Mouse (Mus musculus) embryonic facial prominence, embryonic 14.5 days (tissue): ENCODE results near the gene Qsox2. TPM values are rescaled to one million over a fixed set of nuclear protein-coding genes. Genes with fewer than 3 reads are reported as not detected.

ENCODE experiments used
- ATAC-seq: fragments of 200-750 bp; cut with Nextera tagmentation; 2 replicates; pipeline ENCODE4 v1.8.0; 2017; ENCODE audit warnings: low read depth, moderate number of reproducible peaks, moderate TSS enrichment
- DNase-seq: peaks from one replicate; pipeline ENCODE4 v3.0.0-alpha.2; 2015; ENCODE audit warnings: low spot score
- H3K27ac ChIP-seq: fragments of 300-500 bp; sonication (generic); replicated peaks from 2 replicates; pipeline ENCODE4 v1.5.1; 2014; ENCODE audit warnings: low read depth, mild to moderate bottlenecking, low read length, moderate library complexity
- H3K27me3 ChIP-seq: fragments of 300-500 bp; sonication (generic); replicated peaks from 2 replicates; pipeline ENCODE4 v1.6.1; 2014; ENCODE audit warnings: low read length; ENCODE audit not compliant: control insufficient read depth, insufficient read depth
- H3K36me3 ChIP-seq: fragments of 300-500 bp; sonication (generic); 2 replicates; pipeline ENCODE4 v1.6.1; 2014; ENCODE audit warnings: low read length, mixed read lengths; ENCODE audit not compliant: control insufficient read depth, insufficient read depth
- H3K4me1 ChIP-seq: fragments of 300-500 bp; sonication (generic); 2 replicates; pipeline ENCODE4 v1.6.1; 2014; ENCODE audit warnings: antibody characterized with exemption, low read length; ENCODE audit not compliant: control insufficient read depth, insufficient read depth
- H3K4me2 ChIP-seq: fragments of 300-500 bp; sonication (generic); 2 replicates; pipeline ENCODE4 v1.6.1; 2014; ENCODE audit warnings: low read depth, mild to moderate bottlenecking, low read length, moderate library complexity, mixed read lengths
- H3K4me3 ChIP-seq: fragments of 300-500 bp; sonication (generic); 2 replicates; pipeline ENCODE4 v1.5.1; 2014; ENCODE audit warnings: low read depth, mild to moderate bottlenecking, low read length
- H3K9ac ChIP-seq: fragments of 300-500 bp; sonication (generic); 2 replicates; pipeline ENCODE4 v1.6.1; 2014; ENCODE audit warnings: low read depth, mild to moderate bottlenecking, low read length, moderate library complexity, mixed read lengths
- H3K9me3 ChIP-seq: fragments of 300-500 bp; sonication (generic); 2 replicates; pipeline ENCODE4 v1.6.1; 2016; ENCODE audit warnings: low read length; ENCODE audit not compliant: control insufficient read depth
- WGBS: fragments of 180-500 bp; shearing (Covaris S2); extraction: QIAGEN DNeasy Blood & Tissue Kit; methylation state at CpG from one replicate; pipeline ENCODE4 v1.1.7; 2014; 5-methylcytosine and 5-hydroxymethylcytosine counted together
- polyA plus RNA-seq: library from polyadenylated mRNA; unstranded; fragments of >200 nt; fragmentation: Nextera tagmentation; extraction: Ambion mirVana; gene quantifications from 2 replicates; pipeline ENCODE4 v1.2.1, GENCODE M21; 2014

Qsox2 gene
- polyA plus RNA-seq, 1 experiment from 2014 or later = 17.2 TPM

DNA sequence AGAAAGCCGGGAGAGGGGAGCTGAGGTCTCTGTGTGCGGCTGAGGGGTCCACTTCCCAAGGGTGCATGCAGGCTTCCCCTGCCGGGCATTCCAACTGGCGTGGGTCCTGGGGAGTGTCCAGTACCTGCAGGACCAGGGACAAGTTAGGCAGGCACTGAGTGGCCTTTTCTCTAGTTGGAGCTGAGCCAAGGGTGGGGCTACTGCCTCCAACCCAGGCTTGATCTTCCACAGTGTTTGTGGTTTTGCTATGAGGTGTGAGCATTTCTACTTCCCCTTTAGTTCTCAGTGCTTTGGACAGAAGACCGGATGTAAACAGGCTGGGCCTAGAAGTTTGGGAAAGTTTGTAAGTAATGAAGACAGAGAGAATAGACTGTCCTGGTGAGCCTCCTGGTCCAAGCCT, 48.8 kb downstream of the Qsox2 start:
- no peak overlapping the region for H3K4me3 ChIP-seq
- H3K4me2 ChIP-seq = no peak overlapping the region
- ATAC-seq = no peak
- H3K4me1 ChIP-seq = no peaks in the 10 kb centered on the region
- no peak overlapping the region for H3K27ac ChIP-seq
- H3K36me3 ChIP-seq = no peaks in the 10 kb centered on the region
- no peak for DNase-seq
- H3K9me3 ChIP-seq = no peaks in the 10 kb centered on the region
- H3K27me3 ChIP-seq = peaks cover 16% of the 10 kb centered on the region
- WGBS = 72% methylated on average over 5 of the region's 5 CpGs
- no peak overlapping the region for H3K9ac ChIP-seq

GRCm38 (mm10) chr2:26184352-26184751, 53.0 kb downstream of the Qsox2 start:
- 40% methylated on average over 3 of the region's 3 CpGs for WGBS

GRCm38 (mm10) chr2:26182646-26183045, 54.7 kb downstream of the Qsox2 start:
- Histone ChIP-seq H3K36me3 (no peaks in the 10 kb centered on the region), H3K9me3 (no peaks in the 10 kb centered on the region), H3K27me3 (no peaks in the 10 kb centered on the region), H3K27ac (no peak overlapping the region), H3K4me3 (no peak overlapping the region), H3K9ac (no peak overlapping the region), H3K4me2 (no peak overlapping the region), H3K4me1 (no peaks in the 10 kb centered on the region)
- ATAC-seq (no peak), DNase-seq (no peak)
- WGBS = 27% methylated on average over 6 of the region's 6 CpGs

More at GRCm38 (mm10) chr2:26184352-26184751, 53.0 kb downstream of the Qsox2 start:
- no peaks in the 10 kb centered on the region for H3K36me3 ChIP-seq
- H3K4me2 ChIP-seq = no peak overlapping the region
- H3K27me3 ChIP-seq = no peaks in the 10 kb centered on the region
- no peaks in the 10 kb centered on the region for H3K4me1 ChIP-seq
- ATAC-seq (no peak), DNase-seq (no peak)
- no peaks in the 10 kb centered on the region for H3K9me3 ChIP-seq
- no peak overlapping the region for H3K27ac ChIP-seq
- H3K4me3 ChIP-seq = no peak overlapping the region
- no peak overlapping the region for H3K9ac ChIP-seq

DNA sequence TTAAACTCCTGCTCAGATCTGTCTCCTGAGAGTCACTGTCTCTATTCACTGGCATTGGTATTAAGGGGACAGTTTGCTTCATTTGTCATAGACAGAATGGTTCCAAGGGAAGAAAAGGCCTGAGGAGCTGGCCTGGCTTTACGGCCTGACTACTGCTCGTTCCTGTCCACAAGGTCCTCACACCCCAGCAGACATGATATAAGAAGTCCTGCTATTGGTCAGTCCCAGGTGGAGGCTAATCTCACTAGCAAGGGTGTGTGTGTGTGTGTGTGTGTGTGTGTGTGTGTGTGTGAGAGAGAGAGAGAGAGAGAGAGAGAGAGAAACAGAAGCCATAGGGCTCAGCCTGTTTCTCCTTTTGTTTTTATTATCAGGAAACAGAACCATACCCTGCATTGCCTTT, 60.1 kb downstream of the Qsox2 start:
- DNase-seq (no peak), ATAC-seq (no peak)
- WGBS = 58% methylated on average over 2 of the region's 2 CpGs

DNA sequence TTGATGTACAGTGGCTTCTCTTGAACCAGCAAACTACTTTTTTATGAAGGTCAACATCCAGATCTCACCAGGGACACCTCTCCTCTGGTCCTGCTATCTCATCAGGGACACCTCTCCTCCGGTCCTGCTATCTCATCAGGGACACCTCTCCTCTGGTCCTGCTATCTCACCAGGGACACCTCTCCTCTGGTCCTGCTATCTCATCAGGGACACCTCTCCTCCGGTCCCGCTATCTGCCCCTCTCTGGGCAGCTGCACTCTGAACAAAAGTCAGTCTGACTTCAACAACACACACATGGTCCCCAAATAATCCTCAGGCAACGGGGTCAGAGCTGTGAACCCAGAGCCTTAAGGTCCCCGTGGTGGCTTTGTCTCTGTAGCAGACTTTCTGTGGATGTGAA, 60.6 kb downstream of the Qsox2 start:
- no peaks in the 10 kb centered on the region for H3K27me3 ChIP-seq
- ATAC-seq = no peak
- WGBS = 53% methylated on average over 5 of the region's 5 CpGs

More for the DNA sequence above, 60.1 kb downstream of the Qsox2 start:
- Histone ChIP-seq H3K27me3 (no peaks in the 10 kb centered on the region), H3K4me3 (no peak overlapping the region), H3K36me3 (no peaks in the 10 kb centered on the region), H3K4me1 (no peaks in the 10 kb centered on the region), H3K9ac (no peak overlapping the region), H3K4me2 (no peak overlapping the region), H3K9me3 (no peaks in the 10 kb centered on the region), H3K27ac (no peak overlapping the region)

GRCm38 (mm10) chr2:26175191-26175590, 62.1 kb downstream of the Qsox2 start:
- no peaks in the 10 kb centered on the region for H3K9me3 ChIP-seq
- no peak overlapping the region for H3K4me3 ChIP-seq
- H3K4me2 ChIP-seq = no peak overlapping the region
- ATAC-seq (no peak), DNase-seq (no peak)
- H3K27ac ChIP-seq = no peak overlapping the region
- no peaks in the 10 kb centered on the region for H3K27me3 ChIP-seq
- no peaks in the 10 kb centered on the region for H3K36me3 ChIP-seq
- H3K9ac ChIP-seq = no peak overlapping the region
- H3K4me1 ChIP-seq = no peaks in the 10 kb centered on the region
- 45% methylated on average over 4 of the region's 4 CpGs for WGBS

More for the DNA sequence above, 60.6 kb downstream of the Qsox2 start:
- Histone ChIP-seq H3K27ac (no peak overlapping the region), H3K4me3 (no peak overlapping the region), H3K36me3 (no peaks in the 10 kb centered on the region), H3K9me3 (no peaks in the 10 kb centered on the region), H3K4me2 (no peak overlapping the region), H3K4me1 (no peaks in the 10 kb centered on the region), H3K9ac (no peak overlapping the region)
- no peak for DNase-seq

DNA sequence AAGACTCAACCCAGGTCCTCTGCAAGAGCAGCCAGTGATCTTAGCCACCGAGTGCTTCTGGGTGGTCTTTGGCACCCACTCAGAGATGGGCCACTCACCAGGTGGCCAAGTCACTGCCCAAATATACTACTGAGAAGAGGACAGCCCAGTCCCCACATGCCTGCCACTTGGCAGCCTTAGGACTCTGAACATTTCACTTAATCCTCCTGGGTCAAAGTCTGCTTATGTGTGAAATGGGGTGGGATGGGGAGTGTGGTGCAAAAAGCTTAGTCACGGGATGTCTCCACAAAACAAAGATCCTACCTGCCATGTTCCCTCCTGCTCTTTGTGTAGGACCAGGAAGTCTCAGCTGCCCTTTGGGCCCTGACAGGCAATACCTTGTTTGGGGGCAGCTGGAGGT, 65.2 kb downstream of the Qsox2 start:
- Histone ChIP-seq H3K27ac (no peak overlapping the region), H3K4me2 (no peak overlapping the region), H3K27me3 (no peaks in the 10 kb centered on the region), H3K4me1 (no peaks in the 10 kb centered on the region), H3K9ac (no peak overlapping the region), H3K9me3 (no peaks in the 10 kb centered on the region), H3K4me3 (no peak overlapping the region), H3K36me3 (no peaks in the 10 kb centered on the region)
- WGBS = 80% methylated on average over 2 of the region's 2 CpGs
- ATAC-seq = no peak
- no peak for DNase-seq

GRCm38 (mm10) chr2:26170376-26170775, 66.9 kb downstream of the Qsox2 start:
- 46% methylated on average over 2 of the region's 2 CpGs for WGBS
- ATAC-seq = no peak
- Histone ChIP-seq H3K4me1 (no peaks in the 10 kb centered on the region), H3K27ac (no peak overlapping the region), H3K4me2 (no peak overlapping the region), H3K36me3 (no peaks in the 10 kb centered on the region), H3K27me3 (no peaks in the 10 kb centered on the region), H3K9ac (no peak overlapping the region), H3K9me3 (no peaks in the 10 kb centered on the region), H3K4me3 (no peak overlapping the region)
- DNase-seq = no peak

DNA sequence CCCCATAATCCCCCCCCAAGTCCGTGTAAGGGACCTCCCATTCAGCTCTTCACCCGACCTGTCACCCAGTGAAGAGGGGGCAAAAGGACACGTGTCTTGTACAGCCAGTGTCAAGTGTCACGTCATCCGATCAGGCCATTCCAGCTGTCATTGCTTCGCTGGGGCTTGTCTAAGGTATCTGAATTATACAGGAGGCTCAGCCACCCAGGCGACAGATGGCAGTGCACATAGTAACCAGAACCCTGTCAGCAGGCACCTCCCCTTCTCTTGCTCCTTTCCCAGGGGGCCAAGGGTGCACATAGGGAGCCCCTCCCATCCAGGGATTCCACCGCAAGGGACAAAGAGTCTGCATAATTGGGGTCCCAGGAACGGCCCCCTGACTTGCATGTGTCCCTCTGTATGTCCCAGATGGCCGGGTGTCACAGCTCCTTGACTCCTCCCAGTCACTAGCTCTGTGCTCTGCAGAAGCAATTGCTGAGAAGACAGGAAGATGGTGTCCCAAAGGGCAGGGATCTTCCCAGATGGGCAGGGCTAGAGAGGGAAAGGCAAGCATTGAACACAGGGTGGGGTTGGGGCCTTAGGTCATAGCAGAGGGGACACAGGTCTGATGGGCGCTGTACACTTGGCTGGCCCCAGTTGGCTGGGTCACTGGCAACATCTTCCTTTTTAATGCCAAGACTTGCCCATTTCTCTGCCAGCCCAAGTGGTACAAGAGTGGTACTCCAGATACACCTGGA, 68.3 kb downstream of the Qsox2 start:
- WGBS = 33% methylated on average over 11 of the region's 11 CpGs
- ATAC-seq (peak; percentile 87), DNase-seq (peak; percentile 68)

More for the DNA sequence above, 68.3 kb downstream of the Qsox2 start:
- no peak overlapping the region for H3K4me3 ChIP-seq
- H3K4me2 ChIP-seq = no peak overlapping the region
- H3K36me3 ChIP-seq = no peaks in the 10 kb centered on the region
- no peaks in the 10 kb centered on the region for H3K27me3 ChIP-seq
- no peak overlapping the region for H3K9ac ChIP-seq
- H3K27ac ChIP-seq = no peak overlapping the region
- no peaks in the 10 kb centered on the region for H3K9me3 ChIP-seq
- H3K4me1 ChIP-seq = no peaks in the 10 kb centered on the region
